ENCODE assay signal across 7 mouse cellular contexts in genomic region chr2:39004880-39005435, GRCm38 (mm10). TPM values are rescaled to one million over a fixed set of nuclear protein-coding genes. Genes with fewer than 3 reads are reported as not detected.
DNase-seq lines count a peak whose midpoint lies in the region; ATAC-seq and TF ChIP-seq lines count a peak whose summit lies in the region.

TSS of gene Arpc5l (plus strand) at chr2:39005348.

- peak within 1 kb of the TSS; percentile 72 for H3K9ac ChIP-seq in intestine, postnatal 0 days (ENCODE audit: low read depth, low read length)
- peak within 1 kb of the TSS; percentile 95 for H3K9ac ChIP-seq in midbrain, embryonic 12.5 days (replicated peaks)

- peak within 1 kb of the TSS; percentile 87 for H3K4me2 ChIP-seq in intestine, postnatal 0 days (replicated peaks; ENCODE audit: low read depth)
- peak within 1 kb of the TSS; percentile 97 for H3K4me2 ChIP-seq in midbrain, embryonic 12.5 days (replicated peaks)

- H3K4me3 ChIP-seq in intestine, postnatal 0 days (ENCODE audit: low read depth, low read length): peak within 1 kb of the TSS; percentile 67
- peak within 1 kb of the TSS; percentile 84 for H3K4me3 ChIP-seq in midbrain, embryonic 12.5 days
- peak within 1 kb of the TSS; percentile 98 for H3K4me3 ChIP-seq in small intestine, adult 2 months (ENCODE audit: low read depth, low read length)

- H3K27ac ChIP-seq in intestine, postnatal 0 days (ENCODE audit: low read depth, low read length): peak within 1 kb of the TSS; percentile 83
- peak within 1 kb of the TSS; percentile 88 for H3K27ac ChIP-seq in midbrain, embryonic 12.5 days (replicated peaks)
- peak within 1 kb of the TSS; percentile 69 for H3K27ac ChIP-seq in small intestine, adult 2 months (ENCODE audit: insufficient read depth, low read depth, low read length)

- H3K4me1 ChIP-seq in intestine, postnatal 0 days (replicated peaks; ENCODE audit: control insufficient read depth, insufficient read depth, low read length): 0 out of 2 replicates have a peak, but pooled peaks cover 8% of the 10 kb centered on the region
- H3K4me1 ChIP-seq in midbrain, embryonic 12.5 days: peaks cover 48% of the 10 kb centered on the region
- H3K4me1 ChIP-seq in small intestine, adult 2 months (ENCODE audit: control insufficient read depth, insufficient read depth, insufficient read length, low read length): peaks cover 16% of the 10 kb centered on the region

- H3K27me3 ChIP-seq in intestine, postnatal 0 days (replicated peaks; ENCODE audit: control insufficient read depth, insufficient read depth, low read length): no peaks in the 10 kb centered on the region
- H3K27me3 ChIP-seq in midbrain, embryonic 12.5 days: no peaks in the 10 kb centered on the region
- H3K27me3 ChIP-seq in small intestine, adult 2 months (ENCODE audit: control insufficient read depth, insufficient read depth, low read length): no peaks in the 10 kb centered on the region

- peak; percentile 79 for ATAC-seq in intestine, postnatal 0 days
- peak; percentile 88 for ATAC-seq in midbrain, embryonic 12.5 days (ENCODE audit: low FRiP score, low read depth)

- peak; percentile 53; the same call in 1 of the 2 replicates for TF ChIP-seq POLR2A in small intestine, adult 2 months (IDR thresholded peaks at IDR 0.05; ENCODE audit: low read depth, low read length)

- intact Hi-C loops in left cerebral cortex, postnatal 4 days (cut with DNase I): no loop called here

- no peak for TF ChIP-seq CTCF in intestine, postnatal 0 days (IDR thresholded peaks at IDR 0.05; ENCODE audit: low read depth)
- TF ChIP-seq CTCF in small intestine, adult 2 months (IDR thresholded peaks at IDR 0.05; ENCODE audit: extremely low read depth, insufficient read length, insufficient replicate concordance, low read depth, low read length): no peak

- H3K36me3 ChIP-seq in intestine, postnatal 0 days (ENCODE audit: control insufficient read depth, insufficient read depth): peaks cover 32% of the 10 kb centered on the region; the same call in 1 of the 2 replicates
- H3K36me3 ChIP-seq in midbrain, embryonic 12.5 days: peaks cover 38% of the 10 kb centered on the region
- peaks cover 27% of the 10 kb centered on the region for H3K36me3 ChIP-seq in small intestine, adult 2 months (ENCODE audit: control insufficient read depth, insufficient read depth, low read length)

- H3K9me3 ChIP-seq in intestine, postnatal 0 days (ENCODE audit: control insufficient read depth): no peaks in the 10 kb centered on the region
- H3K9me3 ChIP-seq in midbrain, embryonic 12.5 days: no peaks in the 10 kb centered on the region

- peak; percentile 89 for DNase-seq in adrenal gland, adult 8-10 months
- peak; percentile 88 for DNase-seq in embryo, embryonic 9.5 days (ENCODE audit: extremely low spot score)
- no peak for DNase-seq in gonadal fat pad, adult 2 months (ENCODE audit: low read depth)
- peak; percentile 93 for DNase-seq in left cerebral cortex, postnatal 4 days

- WGBS in intestine, postnatal 0 days: under 1% methylated on average over 57 of the region's 58 CpGs
- WGBS in midbrain, embryonic 12.5 days: under 1% methylated on average over 58 of the region's 58 CpGs
- 0% methylated on average over 58 of the region's 58 CpGs for WGBS in small intestine, adult 2 months

RNA-seq across cellular contexts. Expression of gene Arpc5l, which starts in this region (rescaled TPM):
- 10 to 100 TPM; 86.2 to 93.4 (median 87.6) TPM for total RNA-seq in adrenal gland, adult 8-10 months (2022)
- 45.4 and 61.0 TPM in 2 replicates for polyA plus RNA-seq in gonadal fat pad, adult 2 months (2012; rRNA removed)
- 68.3 and 73.3 TPM in 2 replicates for polyA plus RNA-seq in intestine, postnatal 0 days (2015; fragmentation: Nextera tagmentation; extraction: Ambion mirVana)
- 10 to 100 TPM; 77.8 to 79.7 TPM for total RNA-seq in left cerebral cortex, postnatal 4 days (2021)
- polyA plus RNA-seq in midbrain, embryonic 12.5 days (2016; fragmentation: Nextera tagmentation; extraction: Ambion mirVana): 124 and 134 TPM in 2 replicates
- polyA plus RNA-seq in small intestine, adult 2 months (2012; rRNA removed): 22.8 and 23.5 TPM in 2 replicates
